Mouse (Mus musculus): ENCODE measurements around the gene Ddx58. TPM values are rescaled to one million over a fixed set of nuclear protein-coding genes. Genes with fewer than 3 reads are reported as not detected.

Gene Ddx58
- polyA plus RNA-seq, 1 experiment from 2014 or later: 12.2 TPM

GRCm38 (mm10) chr4:40181681-40182080 is 57.9 kb downstream of the Ddx58 start:
- H3K27me3 ChIP-seq (ENCODE audit: control insufficient read depth, insufficient read depth, low read length): no peaks in the 10 kb centered on the region
- H3K4me3 ChIP-seq (ENCODE audit: low read length): no peak overlapping the region
- H3K27ac ChIP-seq (ENCODE audit: low read depth, low read length): no peak overlapping the region
- H3K9ac ChIP-seq (ENCODE audit: low read depth, low read length): no peak overlapping the region
- no peak for ATAC-seq (ENCODE audit: low FRiP score, low TSS enrichment)
- no peaks in the 10 kb centered on the region for H3K4me1 ChIP-seq (ENCODE audit: control insufficient read depth, insufficient read depth, low read length)
- peaks cover 78% of the 10 kb centered on the region for H3K36me3 ChIP-seq (ENCODE audit: control insufficient read depth, insufficient read depth, low read length)
- 95% methylated on average over 8 of the region's 8 CpGs for WGBS
- no peak overlapping the region for H3K4me2 ChIP-seq (replicated peaks; ENCODE audit: low read depth, low read length)
- H3K9me3 ChIP-seq (ENCODE audit: control insufficient read depth, low read length): no peaks in the 10 kb centered on the region

- Histone ChIP-seq H3K9ac (ENCODE audit: low read depth, low read length) (no peak overlapping the region), H3K4me1 (ENCODE audit: control insufficient read depth, insufficient read depth, low read length) (no peaks in the 10 kb centered on the region), H3K4me2 (replicated peaks; ENCODE audit: low read depth, low read length) (no peak overlapping the region), H3K4me3 (ENCODE audit: low read length) (no peak overlapping the region), H3K36me3 (ENCODE audit: control insufficient read depth, insufficient read depth, low read length) (peaks cover 74% of the 10 kb centered on the region), H3K27me3 (ENCODE audit: control insufficient read depth, insufficient read depth, low read length) (no peaks in the 10 kb centered on the region), H3K27ac (ENCODE audit: low read depth, low read length) (no peak overlapping the region), H3K9me3 (ENCODE audit: control insufficient read depth, low read length) (no peaks in the 10 kb centered on the region)
- WGBS: 94% methylated on average over 6 of the region's 6 CpGs
- ATAC-seq (ENCODE audit: low FRiP score, low TSS enrichment): no peak
Measured at GRCm38 (mm10) chr4:40180046-40180445, 59.6 kb downstream of the Ddx58 start.

- H3K9ac ChIP-seq (ENCODE audit: low read depth, low read length): no peak overlapping the region
- H3K36me3 ChIP-seq (ENCODE audit: control insufficient read depth, insufficient read depth, low read length): peaks cover 62% of the 10 kb centered on the region
- no peak for ATAC-seq (ENCODE audit: low FRiP score, low TSS enrichment)
- H3K27me3 ChIP-seq (ENCODE audit: control insufficient read depth, insufficient read depth, low read length): no peaks in the 10 kb centered on the region
- H3K4me3 ChIP-seq (ENCODE audit: low read length): no peak overlapping the region
- 92% methylated on average over 17 of the region's 17 CpGs for WGBS
- no peaks in the 10 kb centered on the region for H3K4me1 ChIP-seq (ENCODE audit: control insufficient read depth, insufficient read depth, low read length)
- H3K27ac ChIP-seq (ENCODE audit: low read depth, low read length): no peak overlapping the region
- no peak overlapping the region for H3K4me2 ChIP-seq (replicated peaks; ENCODE audit: low read depth, low read length)
- H3K9me3 ChIP-seq (ENCODE audit: control insufficient read depth, low read length): no peaks in the 10 kb centered on the region
Measured at GRCm38 (mm10) chr4:40178584-40178983, 61.0 kb downstream of the Ddx58 start.

GRCm38 (mm10) chr4:40174321-40174720 is 65.3 kb downstream of the Ddx58 start:
- WGBS: 43% methylated on average over 4 of the region's 4 CpGs
- Histone ChIP-seq H3K9me3 (ENCODE audit: control insufficient read depth, low read length) (no peaks in the 10 kb centered on the region), H3K27me3 (ENCODE audit: control insufficient read depth, insufficient read depth, low read length) (no peaks in the 10 kb centered on the region), H3K9ac (ENCODE audit: low read depth, low read length) (no peak overlapping the region), H3K4me3 (ENCODE audit: low read length) (no peak overlapping the region), H3K36me3 (ENCODE audit: control insufficient read depth, insufficient read depth, low read length) (peaks cover 31% of the 10 kb centered on the region; the same call in 1 of the 2 replicates), H3K27ac (ENCODE audit: low read depth, low read length) (no peak overlapping the region), H3K4me1 (ENCODE audit: control insufficient read depth, insufficient read depth, low read length) (no peaks in the 10 kb centered on the region), H3K4me2 (replicated peaks; ENCODE audit: low read depth, low read length) (no peak overlapping the region)
- no peak for ATAC-seq (ENCODE audit: low FRiP score, low TSS enrichment)

- H3K27me3 ChIP-seq (ENCODE audit: control insufficient read depth, insufficient read depth, low read length): no peaks in the 10 kb centered on the region
Measured at GRCm38 (mm10) chr4:40172336-40172735, 67.3 kb downstream of the Ddx58 start.

GRCm38 (mm10) chr4:40171477-40171876 is 68.2 kb downstream of the Ddx58 start:
- peaks cover 38% of the 10 kb centered on the region for H3K36me3 ChIP-seq (ENCODE audit: control insufficient read depth, insufficient read depth, low read length)
- no peaks in the 10 kb centered on the region for H3K4me1 ChIP-seq (ENCODE audit: control insufficient read depth, insufficient read depth, low read length)
- H3K9me3 ChIP-seq (ENCODE audit: control insufficient read depth, low read length): no peaks in the 10 kb centered on the region
- ATAC-seq (ENCODE audit: low FRiP score, low TSS enrichment): no peak
- H3K4me2 ChIP-seq (replicated peaks; ENCODE audit: low read depth, low read length): no peak overlapping the region
- WGBS: 90% methylated on average over 4 of the region's 4 CpGs
- no peak overlapping the region for H3K4me3 ChIP-seq (ENCODE audit: low read length)
- no peak overlapping the region for H3K9ac ChIP-seq (ENCODE audit: low read depth, low read length)
- no peaks in the 10 kb centered on the region for H3K27me3 ChIP-seq (ENCODE audit: control insufficient read depth, insufficient read depth, low read length)
- no peak overlapping the region for H3K27ac ChIP-seq (ENCODE audit: low read depth, low read length)

More at GRCm38 (mm10) chr4:40172336-40172735, 67.3 kb downstream of the Ddx58 start:
- Histone ChIP-seq H3K4me3 (ENCODE audit: low read length) (no peak overlapping the region), H3K27ac (ENCODE audit: low read depth, low read length) (no peak overlapping the region), H3K36me3 (ENCODE audit: control insufficient read depth, insufficient read depth, low read length) (peaks cover 35% of the 10 kb centered on the region), H3K4me2 (replicated peaks; ENCODE audit: low read depth, low read length) (no peak overlapping the region), H3K9ac (ENCODE audit: low read depth, low read length) (no peak overlapping the region), H3K9me3 (ENCODE audit: control insufficient read depth, low read length) (no peaks in the 10 kb centered on the region), H3K4me1 (ENCODE audit: control insufficient read depth, insufficient read depth, low read length) (no peaks in the 10 kb centered on the region)
- no peak for ATAC-seq (ENCODE audit: low FRiP score, low TSS enrichment)
- WGBS: 83% methylated on average over 2 of the region's 2 CpGs

GRCm38 (mm10) chr4:40163646-40164045 is 76.0 kb downstream of the Ddx58 start:
- ATAC-seq (ENCODE audit: low FRiP score, low TSS enrichment): no peak
- 86% methylated on average over 10 of the region's 10 CpGs for WGBS
- no peak overlapping the region for H3K27ac ChIP-seq (ENCODE audit: low read depth, low read length)
- H3K4me1 ChIP-seq (ENCODE audit: control insufficient read depth, insufficient read depth, low read length): no peaks in the 10 kb centered on the region
- H3K27me3 ChIP-seq (ENCODE audit: control insufficient read depth, insufficient read depth, low read length): no peaks in the 10 kb centered on the region
- no peak overlapping the region for H3K4me3 ChIP-seq (ENCODE audit: low read length)
- no peak overlapping the region for H3K4me2 ChIP-seq (replicated peaks; ENCODE audit: low read depth, low read length)
- no peaks in the 10 kb centered on the region for H3K9me3 ChIP-seq (ENCODE audit: control insufficient read depth, low read length)
- H3K36me3 ChIP-seq (ENCODE audit: control insufficient read depth, insufficient read depth, low read length): peaks cover 26% of the 10 kb centered on the region
- H3K9ac ChIP-seq (ENCODE audit: low read depth, low read length): no peak overlapping the region

- no peak overlapping the region for H3K27ac ChIP-seq (ENCODE audit: low read depth, low read length)
- WGBS: 94% methylated on average over 8 of the region's 8 CpGs
- no peaks in the 10 kb centered on the region for H3K27me3 ChIP-seq (ENCODE audit: control insufficient read depth, insufficient read depth, low read length)
- no peaks in the 10 kb centered on the region for H3K9me3 ChIP-seq (ENCODE audit: control insufficient read depth, low read length)
- no peak overlapping the region for H3K4me3 ChIP-seq (ENCODE audit: low read length)
- ATAC-seq (ENCODE audit: low FRiP score, low TSS enrichment): no peak
- peaks cover 7% of the 10 kb centered on the region; the same call in 1 of the 2 replicates for H3K4me1 ChIP-seq (ENCODE audit: control insufficient read depth, insufficient read depth, low read length)
- H3K9ac ChIP-seq (ENCODE audit: low read depth, low read length): no peak overlapping the region
- no peak overlapping the region for H3K4me2 ChIP-seq (replicated peaks; ENCODE audit: low read depth, low read length)
- H3K36me3 ChIP-seq (ENCODE audit: control insufficient read depth, insufficient read depth, low read length): peaks cover 7% of the 10 kb centered on the region; the same call in 1 of the 2 replicates
Measured at GRCm38 (mm10) chr4:40160591-40161434, 78.8 kb downstream of the Ddx58 start.

- Histone ChIP-seq H3K4me2 (replicated peaks; ENCODE audit: low read depth, low read length) (no peak overlapping the region), H3K27me3 (ENCODE audit: control insufficient read depth, insufficient read depth, low read length) (no peaks in the 10 kb centered on the region), H3K9ac (ENCODE audit: low read depth, low read length) (no peak overlapping the region), H3K9me3 (ENCODE audit: control insufficient read depth, low read length) (no peaks in the 10 kb centered on the region), H3K27ac (ENCODE audit: low read depth, low read length) (no peak overlapping the region), H3K4me3 (ENCODE audit: low read length) (no peak overlapping the region), H3K4me1 (ENCODE audit: control insufficient read depth, insufficient read depth, low read length) (peaks cover 7% of the 10 kb centered on the region; the same call in 1 of the 2 replicates), H3K36me3 (ENCODE audit: control insufficient read depth, insufficient read depth, low read length) (no peaks in the 10 kb centered on the region)
- 95% methylated on average over 5 of the region's 5 CpGs for WGBS
- no peak for ATAC-seq (ENCODE audit: low FRiP score, low TSS enrichment)
Measured at GRCm38 (mm10) chr4:40158224-40158540, 81.4 kb downstream of the Ddx58 start.
